Mouse (Mus musculus) limb, embryonic 11.5 days (tissue): ENCODE results near the gene Epb41l5. TPM values are rescaled to one million over a fixed set of nuclear protein-coding genes. Genes with fewer than 3 reads are reported as not detected.

Experiments used
- ATAC-seq: fragments of 200-750 bp; cut with Nextera tagmentation; 2 replicates; pipeline ENCODE4 v1.8.0; 2017; ENCODE audit warnings: low read depth; ENCODE audit not compliant: insufficient number of reproducible peaks, low FRiP score, low TSS enrichment
- DNase-seq: peaks from one replicate; pipeline ENCODE4 v3.0.0-alpha.2; 2015; ENCODE audit warnings: low spot score
- H3K27ac ChIP-seq: fragments of 300-500 bp; sonication (generic); replicated peaks from 2 replicates; pipeline ENCODE4 v1.5.1; 2014; ENCODE audit warnings: low read depth, mild to moderate bottlenecking, low read length
- H3K27me3 ChIP-seq: fragments of 300-500 bp; sonication (generic); 2 replicates; pipeline ENCODE4 v1.6.1; 2014; ENCODE audit warnings: mild to moderate bottlenecking, low read length, mixed read lengths; ENCODE audit not compliant: control insufficient read depth, insufficient read depth
- H3K36me3 ChIP-seq: fragments of 300-500 bp; sonication (generic); 2 replicates; pipeline ENCODE4 v1.6.1; 2014; ENCODE audit warnings: mild to moderate bottlenecking, low read length, moderate library complexity, mixed read lengths; ENCODE audit not compliant: control insufficient read depth, insufficient read depth
- H3K4me1 ChIP-seq: fragments of 300-500 bp; sonication (generic); 2 replicates; pipeline ENCODE4 v1.6.1; 2014; ENCODE audit warnings: low read length, mixed read lengths; ENCODE audit not compliant: control insufficient read depth, insufficient read depth
- H3K4me2 ChIP-seq: fragments of 300-500 bp; sonication (generic); 2 replicates; pipeline ENCODE4 v1.6.1; 2014; ENCODE audit warnings: low read depth, mild to moderate bottlenecking, moderate library complexity; ENCODE audit not compliant: severe bottlenecking
- H3K4me3 ChIP-seq: fragments of 300-500 bp; sonication (generic); 2 replicates; pipeline ENCODE4 v1.5.1; 2014; ENCODE audit warnings: low read depth, low read length
- H3K9ac ChIP-seq: fragments of 300-500 bp; sonication (generic); 2 replicates; pipeline ENCODE4 v1.6.1; 2014; ENCODE audit warnings: mild to moderate bottlenecking, low read length
- H3K9me3 ChIP-seq: fragments of 300-500 bp; sonication (generic); 2 replicates; pipeline ENCODE4 v1.6.1; 2016; ENCODE audit warnings: low read length; ENCODE audit not compliant: control insufficient read depth
- WGBS: fragments of 180-500 bp; shearing (Covaris S2); extraction: QIAGEN DNeasy Blood & Tissue Kit; methylation state at CpG from one replicate; pipeline ENCODE4 v1.1.7; 2014; 5-methylcytosine and 5-hydroxymethylcytosine counted together
- polyA plus RNA-seq: library from polyadenylated mRNA; unstranded; fragments of >200 nt; fragmentation: Nextera tagmentation; extraction: Ambion mirVana; gene quantifications from 2 replicates; pipeline ENCODE4 v1.2.1, GENCODE M21; 2014

Gene Epb41l5
- polyA plus RNA-seq, 1 experiment from 2014 or later: 22.2 TPM

GRCm38 (mm10) chr1:119509474-119509873 is 139.3 kb downstream of the Epb41l5 start:
- DNase-seq: no peak

GRCm38 (mm10) chr1:119508548-119508947 is 140.3 kb downstream of the Epb41l5 start:
- Histone ChIP-seq H3K4me1 (peaks cover 13% of the 10 kb centered on the region), H3K4me2 (no peak overlapping the region), H3K36me3 (no peaks in the 10 kb centered on the region), H3K9ac (no peak overlapping the region), H3K27me3 (no peaks in the 10 kb centered on the region), H3K4me3 (no peak overlapping the region), H3K27ac (0 out of 2 replicates have a peak overlapping the region, but pooled peaks have one; percentile 21), H3K9me3 (no peaks in the 10 kb centered on the region)
- 63% methylated on average over 4 of the region's 4 CpGs for WGBS
- no peak for ATAC-seq
- no peak for DNase-seq

More at GRCm38 (mm10) chr1:119509474-119509873, 139.3 kb downstream of the Epb41l5 start:
- no peak for ATAC-seq
- no peak overlapping the region for H3K4me2 ChIP-seq
- no peaks in the 10 kb centered on the region for H3K9me3 ChIP-seq
- H3K4me1 ChIP-seq: peaks cover 8% of the 10 kb centered on the region; the same call in 1 of the 2 replicates
- no peak overlapping the region for H3K4me3 ChIP-seq
- 90% methylated on average over 7 of the region's 7 CpGs for WGBS
- no peak overlapping the region for H3K27ac ChIP-seq
- H3K9ac ChIP-seq: no peak overlapping the region
- H3K36me3 ChIP-seq: no peaks in the 10 kb centered on the region
- H3K27me3 ChIP-seq: no peaks in the 10 kb centered on the region

GRCm38 (mm10) chr1:119505951-119506350 is 142.8 kb downstream of the Epb41l5 start:
- peaks cover 12% of the 10 kb centered on the region for H3K4me1 ChIP-seq
- ATAC-seq: no peak

GRCm38 (mm10) chr1:119504260-119505062 is 144.3 kb downstream of the Epb41l5 start, which contains the start of gene Ralb:
Gene Ralb (minus strand): TSS chr1:119504794.
- Histone ChIP-seq H3K4me2 (peak within 1 kb of the TSS; percentile 81), H3K36me3 (no peaks in the 10 kb centered on the region), H3K4me3 (peak within 1 kb of the TSS; percentile 70), H3K27me3 (no peaks in the 10 kb centered on the region), H3K27ac (no peak within 1 kb of the TSS; the same call in 1 of the 2 replicates), H3K9me3 (no peaks in the 10 kb centered on the region), H3K9ac (peak within 1 kb of the TSS; percentile 80), H3K4me1 (peaks cover 8% of the 10 kb centered on the region; the same call in 1 of the 2 replicates)
- DNase-seq (peak; percentile 95), ATAC-seq (peak; percentile 98)
- WGBS: under 1% methylated on average over 57 of the region's 57 CpGs

More at GRCm38 (mm10) chr1:119505951-119506350, 142.8 kb downstream of the Epb41l5 start:
- H3K9ac ChIP-seq: no peak overlapping the region
- no peak overlapping the region for H3K4me3 ChIP-seq
- no peak overlapping the region for H3K4me2 ChIP-seq
- WGBS: 88% methylated on average over 3 of the region's 3 CpGs
- H3K9me3 ChIP-seq: no peaks in the 10 kb centered on the region
- no peaks in the 10 kb centered on the region for H3K27me3 ChIP-seq
- H3K36me3 ChIP-seq: no peaks in the 10 kb centered on the region
- no peak for DNase-seq
- no peak overlapping the region for H3K27ac ChIP-seq

GRCm38 (mm10) chr1:119503808-119504207 is 145.0 kb downstream of the Epb41l5 start:
- Histone ChIP-seq H3K9me3 (no peaks in the 10 kb centered on the region), H3K9ac (peak overlapping the region; percentile 80; the same call in 1 of the 2 replicates), H3K4me1 (peaks cover 8% of the 10 kb centered on the region; the same call in 1 of the 2 replicates), H3K36me3 (no peaks in the 10 kb centered on the region), H3K27ac (no peak overlapping the region), H3K4me3 (peak overlapping the region; percentile 70), H3K27me3 (no peaks in the 10 kb centered on the region), H3K4me2 (peak overlapping the region; percentile 81)
- DNase-seq (no peak), ATAC-seq (no peak)
- WGBS: 20% methylated on average over 5 of the region's 5 CpGs

- ATAC-seq (no peak), DNase-seq (no peak)
- H3K9me3 ChIP-seq: no peaks in the 10 kb centered on the region
- H3K27ac ChIP-seq: no peak overlapping the region
- no peaks in the 10 kb centered on the region for H3K36me3 ChIP-seq
- H3K9ac ChIP-seq: no peak overlapping the region
- peaks cover 8% of the 10 kb centered on the region; the same call in 1 of the 2 replicates for H3K4me1 ChIP-seq
- H3K27me3 ChIP-seq: no peaks in the 10 kb centered on the region
- H3K4me3 ChIP-seq: no peak overlapping the region; the same call in 1 of the 2 replicates
- WGBS: 95% methylated on average over 3 of the region's 3 CpGs
- peak overlapping the region; percentile 18; the same call in 1 of the 2 replicates for H3K4me2 ChIP-seq
Measured at GRCm38 (mm10) chr1:119503181-119503580, 145.6 kb downstream of the Epb41l5 start.

- no peaks in the 10 kb centered on the region for H3K36me3 ChIP-seq
- no peak for ATAC-seq
- H3K9ac ChIP-seq: no peak overlapping the region
Measured at GRCm38 (mm10) chr1:119502729-119503128, 146.1 kb downstream of the Epb41l5 start.

GRCm38 (mm10) chr1:119501881-119502280 is 146.9 kb downstream of the Epb41l5 start:
- Histone ChIP-seq H3K9ac (no peak overlapping the region), H3K27me3 (no peaks in the 10 kb centered on the region), H3K4me1 (peaks cover 8% of the 10 kb centered on the region; the same call in 1 of the 2 replicates), H3K4me2 (no peak overlapping the region), H3K4me3 (no peak overlapping the region), H3K36me3 (no peaks in the 10 kb centered on the region), H3K27ac (no peak overlapping the region), H3K9me3 (no peaks in the 10 kb centered on the region)
- ATAC-seq (no peak), DNase-seq (no peak)
- 77% methylated on average over 8 of the region's 8 CpGs for WGBS

More at GRCm38 (mm10) chr1:119502729-119503128, 146.1 kb downstream of the Epb41l5 start:
- Histone ChIP-seq H3K4me2 (no peak overlapping the region), H3K4me1 (peaks cover 8% of the 10 kb centered on the region; the same call in 1 of the 2 replicates), H3K4me3 (no peak overlapping the region), H3K27ac (no peak overlapping the region), H3K27me3 (no peaks in the 10 kb centered on the region), H3K9me3 (no peaks in the 10 kb centered on the region)
- 89% methylated on average over 11 of the region's 11 CpGs for WGBS
- DNase-seq: no peak
